Mouse (Mus musculus) G1E (cell line): ENCODE results near the gene Wdr66. TPM values are rescaled to one million over a fixed set of nuclear protein-coding genes. Genes with fewer than 3 reads are reported as not detected.

Source experiments
- ATAC-seq: 2 replicates; pipeline ENCODE4 v1.8.0; 2016; ENCODE audit warnings: mild to moderate bottlenecking; ENCODE audit not compliant: insufficient number of reproducible peaks, poor library complexity, low FRiP score, severe bottlenecking; ENCODE audit errors: extremely low read depth
- DNase-seq: peaks from one replicate; pipeline ENCODE4 v3.0.0; 2012; ENCODE audit warnings: low spot score
- H3K27me3 ChIP-seq: 2 replicates; pipeline ENCODE4 v1.6.1; 2012; ENCODE audit warnings: mild to moderate bottlenecking, low read length, inconsistent platforms; ENCODE audit not compliant: insufficient read depth
- H3K36me3 ChIP-seq: replicated peaks from 2 replicates; pipeline ENCODE3; 2012; ENCODE audit warnings: mild to moderate bottlenecking, inconsistent platforms
- H3K4me1 ChIP-seq: 2 replicates; pipeline ENCODE4 v1.6.1; 2012; ENCODE audit warnings: low read depth, low read length, inconsistent platforms, mixed read lengths; ENCODE audit not compliant: insufficient read depth
- H3K4me3 ChIP-seq: 2 replicates; pipeline ENCODE4 v1.5.1; 2012; ENCODE audit warnings: low read depth, mild to moderate bottlenecking, inconsistent platforms, low read length, moderate library complexity, mixed read lengths
- H3K9me3 ChIP-seq: replicated peaks from 2 replicates; pipeline ENCODE4 v1.6.1; 2012; ENCODE audit warnings: inconsistent platforms
- CTCF ChIP-seq: IDR thresholded peaks from 2 replicates; pipeline ENCODE4 v1.5.1; 2012; ENCODE audit warnings: low read depth, low read length, inconsistent platforms, mixed read lengths
- GATA1 ChIP-seq: IDR thresholded peaks from 2 replicates; pipeline ENCODE4 v1.6.1; 2012; ENCODE audit warnings: borderline replicate concordance, low read length, inconsistent platforms, mixed read lengths
- GATA2 ChIP-seq: IDR thresholded peaks from 2 replicates; pipeline ENCODE4 v1.6.1; 2012; ENCODE audit warnings: low read depth, low read length, inconsistent platforms, borderline replicate concordance
- POLR2AphosphoS5 ChIP-seq: IDR thresholded peaks from 2 replicates; pipeline ENCODE4 v1.6.1; 2012; ENCODE audit warnings: low read depth, low read length, inconsistent platforms; ENCODE audit not compliant: insufficient replicate concordance
- TAL1 ChIP-seq: conservative IDR thresholded peaks from 2 replicates; pipeline ENCODE4 v1.6.1; 2012; ENCODE audit warnings: low read depth, low read length, inconsistent platforms, mixed read lengths
- polyA plus RNA-seq: library from polyadenylated mRNA; stranded (reverse); fragments of >175 nt; gene quantifications from 2 replicates; pipeline ENCODE4 v1.2.3, GENCODE M21; 2012
- total RNA-seq, 2 experiments: library from RNA; stranded (forward) in 1 of 2; stranded (reverse) in 1 of 2; fragments of 200-1000 nt in 1 of 2; fragments of >200 nt in 1 of 2; fragmentation: Nextera tagmentation in 1 of 2; gene quantifications; 2 replicates each; pipeline ENCODE4 v1.2.3; 2014 to 2017

The Wdr66 gene
- total and polyA plus RNA-seq, 3 experiments, result 0.44 TPM; not detected in 2

DNA sequence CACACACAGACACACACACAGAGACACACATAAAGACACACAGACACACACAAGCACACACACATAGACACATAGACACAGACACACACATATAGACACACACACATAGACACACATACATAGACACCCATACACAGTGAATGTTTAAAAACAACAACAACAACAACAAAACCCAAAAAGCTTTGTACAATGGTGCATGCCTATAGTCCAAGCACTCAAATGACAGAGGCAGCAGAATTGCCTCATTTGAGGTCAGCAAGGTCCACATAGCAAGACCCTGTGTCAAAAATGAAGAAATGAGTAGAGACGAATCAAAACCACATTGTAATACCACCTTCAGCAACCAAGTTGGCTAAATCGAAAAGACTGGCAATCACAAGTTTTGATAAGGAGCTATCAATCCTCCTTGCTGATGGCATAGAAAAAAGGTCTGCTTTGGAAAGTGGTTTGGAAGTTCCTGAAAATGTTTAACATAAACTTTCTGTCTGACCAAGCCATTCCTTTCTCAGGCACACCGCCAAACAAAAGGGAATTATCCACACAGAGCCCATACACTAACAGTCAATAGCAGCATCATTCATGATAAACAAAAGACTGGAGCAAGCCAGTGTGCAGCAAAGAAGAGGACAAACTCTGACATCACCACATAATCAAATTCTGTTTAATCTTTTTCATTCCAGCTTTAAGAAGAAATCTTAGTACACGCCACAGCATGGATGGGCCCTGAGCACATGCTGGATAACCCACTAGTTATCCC lies 84.5 kb downstream of the Wdr66 start:
- no peak for TF ChIP-seq GATA2
- TF ChIP-seq TAL1, result no peak
- no peak for TF ChIP-seq POLR2AphosphoS5
- no peak for TF ChIP-seq GATA1
- TF ChIP-seq CTCF, result no peak

DNA sequence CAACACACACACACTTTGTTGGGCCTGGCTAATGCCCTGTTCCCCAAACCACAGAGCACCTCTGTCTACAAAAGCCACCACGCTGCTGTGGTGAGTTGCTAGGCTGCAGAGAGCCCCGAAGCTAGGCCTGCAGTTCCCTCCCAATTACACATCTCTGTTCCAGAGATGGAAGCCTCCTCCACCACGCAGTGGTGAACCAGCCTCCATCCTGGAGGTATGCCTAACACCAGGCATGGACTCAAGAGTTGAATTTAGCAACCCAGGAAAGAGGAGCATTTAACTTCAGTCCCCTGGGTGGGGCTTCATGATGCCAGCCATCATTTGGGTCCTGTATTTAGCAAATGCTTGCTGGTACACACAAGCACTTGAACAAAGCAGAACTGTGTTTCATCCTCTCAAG lies 86.6 kb downstream of the Wdr66 start:
- no peaks in the 10 kb centered on the region for H3K27me3 ChIP-seq
- no peak overlapping the region; the same call in 1 of the 2 replicates for H3K4me3 ChIP-seq
- TF ChIP-seq POLR2AphosphoS5 (no peak), CTCF (no peak), GATA1 (no peak), TAL1 (no peak), GATA2 (no peak)
- H3K4me1 ChIP-seq, result peaks cover 23% of the 10 kb centered on the region
- no peak for ATAC-seq
- no peaks in the 10 kb centered on the region for H3K36me3 ChIP-seq
- DNase-seq, result peak; percentile 10
- no peaks in the 10 kb centered on the region for H3K9me3 ChIP-seq

More for the DNA sequence above, 84.5 kb downstream of the Wdr66 start:
- Histone ChIP-seq H3K9me3 (no peaks in the 10 kb centered on the region), H3K36me3 (no peaks in the 10 kb centered on the region), H3K4me1 (peaks cover 21% of the 10 kb centered on the region), H3K27me3 (no peaks in the 10 kb centered on the region), H3K4me3 (no peak overlapping the region)
- ATAC-seq (no peak), DNase-seq (no peak)

DNA sequence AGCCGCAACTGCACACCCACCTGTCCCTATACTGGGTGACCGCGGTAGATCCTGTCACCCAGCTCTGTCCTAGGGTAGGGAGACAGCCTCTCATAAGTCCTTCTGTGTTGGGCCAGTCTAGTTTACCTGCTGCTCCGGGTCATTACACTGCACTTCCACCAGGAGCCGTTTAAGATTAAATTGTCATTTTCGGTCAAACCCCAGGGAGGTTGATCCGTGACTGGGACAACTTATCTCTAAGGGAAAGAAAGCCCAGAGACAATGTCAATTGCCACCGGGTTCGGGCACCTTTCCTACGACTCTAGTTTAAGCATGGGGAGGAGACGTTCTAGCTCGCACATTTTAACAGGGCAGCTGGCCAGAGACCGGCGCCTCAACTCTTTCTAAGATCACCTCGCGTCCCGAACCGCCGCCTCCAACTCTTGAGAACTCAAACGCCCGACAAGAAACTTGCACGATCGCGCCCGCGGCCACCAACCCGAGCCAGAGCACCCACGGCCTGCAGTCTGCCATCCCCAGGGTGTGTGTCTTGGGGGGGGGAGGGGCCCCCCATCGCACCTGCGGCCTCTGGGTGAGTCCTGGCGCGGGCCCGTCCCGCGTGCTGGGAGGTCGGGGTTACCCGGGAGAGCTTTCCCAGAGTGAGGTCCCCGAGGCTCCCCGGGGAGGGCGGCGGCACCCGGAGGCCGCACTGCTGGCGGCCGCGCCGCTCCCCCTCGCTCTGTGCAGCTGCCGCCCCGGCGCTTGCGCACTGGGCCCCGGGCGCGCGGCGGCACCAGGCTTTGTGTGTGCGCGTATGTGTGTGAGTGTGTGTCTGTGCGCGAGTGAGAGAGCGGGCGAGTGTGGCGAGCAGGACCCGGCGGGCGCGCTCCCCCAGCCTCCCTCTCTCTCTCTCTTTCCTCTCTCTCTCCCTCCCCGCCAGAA lies 92.1 kb downstream of the Wdr66 start, which contains the start of gene Bcl7a:
Gene Bcl7a, plus strand, starts transcription at position 128 of the 921 bp plus-strand sequence.
- Histone ChIP-seq H3K4me1 (peaks cover 43% of the 10 kb centered on the region), H3K36me3 (peaks cover 26% of the 10 kb centered on the region)
- TF ChIP-seq GATA2 (no peak), POLR2AphosphoS5 (no peak), TAL1 (no peak), GATA1 (no peak), CTCF (no peak)

DNA sequence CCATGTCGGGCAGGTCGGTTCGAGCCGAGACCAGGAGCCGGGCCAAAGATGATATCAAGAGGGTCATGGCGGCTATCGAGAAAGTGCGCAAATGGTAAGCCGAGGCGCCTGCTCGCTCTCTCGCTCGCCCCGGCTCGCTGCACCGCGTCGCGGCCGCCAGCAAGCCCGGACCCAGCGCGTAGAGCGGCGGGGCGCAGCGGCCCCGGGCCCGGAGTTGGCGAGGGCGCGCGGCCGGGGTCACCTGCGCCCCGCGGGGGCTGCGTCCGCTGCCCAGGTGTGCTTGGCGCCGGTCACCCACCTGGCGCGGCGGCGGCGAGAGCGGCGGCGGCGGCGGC lies 92.7 kb downstream of the Wdr66 start:
- no peaks in the 10 kb centered on the region for H3K9me3 ChIP-seq
- peaks cover 32% of the 10 kb centered on the region for H3K36me3 ChIP-seq
- no peak for DNase-seq
- H3K4me3 ChIP-seq, result peak overlapping the region; percentile 89
- peaks cover 39% of the 10 kb centered on the region for H3K4me1 ChIP-seq
- TF ChIP-seq TAL1 (no peak), GATA2 (no peak), CTCF (no peak), GATA1 (no peak), POLR2AphosphoS5 (no peak)
- ATAC-seq, result no peak
- no peaks in the 10 kb centered on the region for H3K27me3 ChIP-seq

More for the DNA sequence above, 92.1 kb downstream of the Wdr66 start, which contains the start of gene Bcl7a:
- H3K27me3 ChIP-seq, result no peaks in the 10 kb centered on the region
- peak; percentile 88 for DNase-seq
- no peaks in the 10 kb centered on the region for H3K9me3 ChIP-seq
- H3K4me3 ChIP-seq, result peak within 1 kb of the TSS; percentile 89
- ATAC-seq, result no peak; the same call in 1 of the 2 replicates

DNA sequence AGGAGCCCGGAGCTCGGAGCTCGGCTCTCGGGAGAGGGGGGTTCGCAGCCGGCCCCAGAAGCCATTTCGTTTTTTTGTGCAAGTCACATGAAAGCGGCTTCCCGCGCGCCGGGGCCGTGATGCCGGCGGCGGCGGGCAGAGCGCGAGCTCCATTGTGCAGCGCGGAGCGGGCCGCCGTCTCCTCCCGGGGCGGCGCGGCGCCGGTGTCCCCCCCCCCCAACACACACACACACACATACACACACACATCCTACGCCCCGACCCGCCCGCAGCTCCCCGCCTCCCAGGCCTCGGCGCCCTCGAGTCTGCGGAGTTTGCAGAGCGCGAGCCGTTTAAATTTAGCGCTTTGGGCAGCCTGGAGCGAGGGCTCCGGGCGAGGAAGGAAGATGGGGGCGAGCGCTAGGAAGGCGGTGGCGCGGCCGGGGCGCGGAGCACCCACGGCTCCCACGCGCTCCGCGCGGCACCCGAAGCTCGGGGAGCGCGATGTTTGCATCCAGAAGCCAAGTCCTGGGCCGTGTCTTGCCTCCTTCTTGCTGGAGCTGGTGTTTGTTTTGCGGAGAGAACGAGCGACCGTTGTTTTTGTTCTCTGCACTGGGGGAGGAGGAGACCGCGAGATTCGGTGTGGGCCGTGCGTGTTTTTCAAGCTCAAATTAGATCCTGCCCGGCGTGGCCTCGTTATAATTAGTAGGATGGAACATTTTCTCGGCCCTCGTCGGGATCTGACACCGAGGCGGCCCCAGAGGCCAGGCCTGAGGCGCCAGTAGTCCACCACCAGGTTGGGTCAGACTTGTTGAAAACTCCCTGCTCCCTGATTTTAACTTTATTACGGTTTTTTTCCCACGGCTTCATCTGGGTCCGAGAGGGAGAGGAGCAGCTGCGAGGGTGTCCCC lies 93.3 kb downstream of the Wdr66 start:
- Histone ChIP-seq H3K36me3 (peaks cover 34% of the 10 kb centered on the region), H3K4me3 (peak overlapping the region; percentile 89), H3K27me3 (no peaks in the 10 kb centered on the region), H3K9me3 (no peaks in the 10 kb centered on the region), H3K4me1 (peaks cover 40% of the 10 kb centered on the region)
- DNase-seq, result peak; percentile 54
- no peak for ATAC-seq
- TF ChIP-seq TAL1 (no peak), GATA1 (no peak), GATA2 (no peak), POLR2AphosphoS5 (no peak), CTCF (no peak)
